Mouse (Mus musculus) kidney, embryonic 15.5 days (tissue): ENCODE results near the gene Pdzd2. TPM values are rescaled to one million over a fixed set of nuclear protein-coding genes. Genes with fewer than 3 reads are reported as not detected.
A peak's percentile ranks its signal among the peaks of the same experiment; 100 is the strongest.

Experiments used
- ATAC-seq: fragments of 200-750 bp; cut with Nextera tagmentation; replicated peaks from 2 replicates; pipeline ENCODE4 v1.8.0; 2017; ENCODE audit warnings: moderate TSS enrichment; ENCODE audit not compliant: low FRiP score
- H3K27ac ChIP-seq: fragments of 300-500 bp; sonication (generic); 2 replicates; pipeline ENCODE4 v1.5.1; 2015; ENCODE audit warnings: mild to moderate bottlenecking, inconsistent platforms
- H3K27me3 ChIP-seq: fragments of 300-500 bp; sonication (generic); 2 replicates; pipeline ENCODE4 v1.6.1; 2015; ENCODE audit warnings: inconsistent platforms
- H3K36me3 ChIP-seq: fragments of 300-500 bp; sonication (generic); 2 replicates; pipeline ENCODE4 v1.6.1; 2015; ENCODE audit warnings: inconsistent platforms
- H3K4me1 ChIP-seq: fragments of 300-500 bp; sonication (generic); 2 replicates; pipeline ENCODE4 v1.6.1; 2015; ENCODE audit warnings: inconsistent platforms
- H3K4me2 ChIP-seq: fragments of 300-500 bp; sonication (generic); 2 replicates; pipeline ENCODE4 v1.6.1; 2015; ENCODE audit warnings: moderate library complexity, mild to moderate bottlenecking, inconsistent platforms
- H3K4me3 ChIP-seq: fragments of 300-500 bp; sonication (generic); replicated peaks from 2 replicates; pipeline ENCODE4 v1.5.1; 2015; ENCODE audit warnings: mild to moderate bottlenecking, inconsistent platforms
- H3K9ac ChIP-seq: fragments of 300-500 bp; sonication (generic); 2 replicates; pipeline ENCODE4 v1.6.1; 2015; ENCODE audit warnings: mild to moderate bottlenecking, inconsistent platforms
- H3K9me3 ChIP-seq: fragments of 300-500 bp; sonication (generic); replicated peaks from 2 replicates; pipeline ENCODE4 v1.6.1; 2016; ENCODE audit warnings: inconsistent platforms
- WGBS: fragments of 180-500 bp; shearing (Covaris S2); methylation state at CpG from one replicate; pipeline ENCODE4 v1.1.7; 2015; ENCODE audit warnings: mixed read lengths; 5-methylcytosine and 5-hydroxymethylcytosine counted together
- polyA plus RNA-seq: library from polyadenylated mRNA; unstranded; fragments of >200 nt; fragmentation: Nextera tagmentation; extraction: Ambion mirVana; gene quantifications from 2 replicates; pipeline ENCODE4 v1.2.1, GENCODE M21; 2015

Pdzd2 gene
- polyA plus RNA-seq, 1 experiment from 2014 or later = 41.3 TPM

DNA sequence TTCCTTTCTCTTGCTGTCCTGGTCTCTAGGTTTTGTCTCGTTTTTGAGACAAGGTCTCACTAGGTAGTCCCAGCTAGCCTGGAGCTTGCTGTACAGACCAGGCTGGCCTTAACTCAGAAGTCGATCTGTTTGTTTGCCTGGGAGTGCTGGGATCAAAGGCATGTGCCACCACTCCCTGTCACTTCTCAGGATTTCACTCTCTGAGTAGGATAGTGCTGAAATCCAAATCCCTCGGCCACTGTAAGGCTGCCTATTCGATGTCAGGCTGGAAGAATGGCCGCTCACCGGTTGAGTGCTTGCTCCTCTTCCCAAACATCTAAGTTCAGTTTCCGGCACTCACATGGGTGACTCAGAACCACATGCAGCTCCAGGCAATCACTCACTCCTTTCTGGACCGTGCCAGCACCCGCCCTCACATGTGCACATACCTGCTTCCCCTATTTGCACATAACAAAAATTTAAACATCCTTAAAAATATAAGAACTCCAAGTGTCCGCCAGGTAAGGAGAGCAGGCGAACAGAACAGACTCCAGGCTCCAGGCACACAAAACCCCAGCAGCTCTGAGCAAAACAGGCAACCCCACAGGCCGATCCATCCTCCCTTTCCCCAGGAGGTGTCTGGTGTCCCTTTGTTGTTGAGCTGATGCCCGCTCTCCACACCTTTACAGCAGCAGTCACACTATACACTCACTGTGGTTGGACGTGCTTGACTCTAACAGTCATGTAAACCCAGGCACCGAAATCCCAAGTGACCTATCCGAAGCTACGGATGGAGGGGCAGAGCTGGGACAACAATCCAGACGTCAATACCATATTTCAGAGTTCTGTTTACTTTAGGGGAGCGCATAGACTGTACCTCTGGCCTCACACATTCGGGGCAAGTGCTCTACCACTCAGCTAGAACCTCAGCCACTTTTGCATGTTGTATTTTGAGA lies 124.5 kb downstream of the Pdzd2 start:
- Histone ChIP-seq H3K27ac (no peak overlapping the region), H3K27me3 (no peaks in the 10 kb centered on the region), H3K4me3 (no peak overlapping the region), H3K4me2 (no peak overlapping the region), H3K36me3 (no peaks in the 10 kb centered on the region), H3K9me3 (no peaks in the 10 kb centered on the region), H3K4me1 (peaks cover 29% of the 10 kb centered on the region), H3K9ac (no peak overlapping the region)
- WGBS = 48% methylated on average over 20 of the region's 20 CpGs
- ATAC-seq = peak; percentile 52

DNA sequence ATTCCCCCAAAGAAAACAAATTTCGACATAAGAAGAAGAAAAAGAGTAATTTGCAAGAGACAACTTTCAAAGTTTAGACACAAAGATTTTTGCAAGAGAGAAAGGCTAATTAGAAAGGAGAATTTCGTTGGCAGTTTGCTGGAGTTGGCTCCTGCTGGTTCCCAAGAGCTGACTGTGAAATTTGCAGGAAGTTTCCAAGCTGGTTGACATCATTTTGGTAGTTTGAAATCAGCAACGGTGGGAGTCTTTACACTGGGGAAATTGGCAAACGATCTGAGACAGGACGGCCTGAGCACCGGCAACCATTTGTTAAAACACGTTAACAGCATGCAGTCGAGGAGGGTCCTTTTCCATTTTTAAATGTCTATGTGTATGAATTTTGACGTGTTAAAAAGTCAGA lies 125.7 kb downstream of the Pdzd2 start:
- 56% methylated on average over 9 of the region's 9 CpGs for WGBS
- H3K36me3 ChIP-seq = no peaks in the 10 kb centered on the region
- H3K9ac ChIP-seq = no peak overlapping the region
- H3K4me3 ChIP-seq = no peak overlapping the region
- no peak for ATAC-seq
- no peak overlapping the region for H3K4me2 ChIP-seq
- peaks cover 23% of the 10 kb centered on the region for H3K4me1 ChIP-seq
- H3K27ac ChIP-seq = no peak overlapping the region
- H3K27me3 ChIP-seq = no peaks in the 10 kb centered on the region
- no peaks in the 10 kb centered on the region for H3K9me3 ChIP-seq

GRCm38 (mm10) chr15:12612944-12613675 lies 126.6 kb downstream of the Pdzd2 start:
- Histone ChIP-seq H3K9me3 (no peaks in the 10 kb centered on the region), H3K27ac (no peak overlapping the region), H3K9ac (no peak overlapping the region), H3K27me3 (no peaks in the 10 kb centered on the region), H3K4me2 (no peak overlapping the region), H3K4me3 (no peak overlapping the region), H3K36me3 (no peaks in the 10 kb centered on the region), H3K4me1 (peaks cover 19% of the 10 kb centered on the region; the same call in 1 of the 2 replicates)
- 66% methylated on average over 7 of the region's 7 CpGs for WGBS
- ATAC-seq = no peak

DNA sequence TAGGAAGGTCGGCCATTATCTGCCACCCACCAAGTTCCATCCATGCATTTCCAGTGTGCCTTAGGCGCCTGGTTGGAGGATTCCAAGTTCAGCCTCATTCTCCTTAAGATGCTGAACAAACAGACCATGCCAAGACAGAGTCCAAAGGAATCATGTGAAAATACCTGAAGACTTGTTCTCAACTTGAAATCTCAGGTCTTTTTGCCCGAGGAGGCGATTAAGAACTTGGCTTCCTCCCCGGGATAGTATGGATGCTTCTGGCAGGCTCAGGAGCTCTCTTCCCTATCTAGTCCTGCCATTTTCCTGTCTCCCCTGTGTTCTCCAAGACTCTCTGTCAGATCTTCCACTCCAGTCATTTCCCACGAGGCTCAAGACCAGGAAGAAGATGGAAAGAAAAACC lies 131.6 kb downstream of the Pdzd2 start:
- WGBS = 90% methylated on average over 6 of the region's 6 CpGs
- ATAC-seq = no peak
- Histone ChIP-seq H3K36me3 (no peaks in the 10 kb centered on the region), H3K27ac (no peak overlapping the region), H3K9ac (no peak overlapping the region), H3K4me1 (peaks cover 8% of the 10 kb centered on the region), H3K4me3 (no peak overlapping the region), H3K4me2 (no peak overlapping the region), H3K9me3 (no peaks in the 10 kb centered on the region), H3K27me3 (no peaks in the 10 kb centered on the region)

GRCm38 (mm10) chr15:12606306-12606705 lies 133.4 kb downstream of the Pdzd2 start:
- Histone ChIP-seq H3K9me3 (no peaks in the 10 kb centered on the region), H3K4me2 (no peak overlapping the region), H3K36me3 (no peaks in the 10 kb centered on the region), H3K27ac (peak overlapping the region; percentile 93), H3K4me3 (no peak overlapping the region), H3K4me1 (peaks cover 8% of the 10 kb centered on the region), H3K27me3 (no peaks in the 10 kb centered on the region), H3K9ac (no peak overlapping the region)
- ATAC-seq = no peak
- 75% methylated on average over 9 of the region's 9 CpGs for WGBS

DNA sequence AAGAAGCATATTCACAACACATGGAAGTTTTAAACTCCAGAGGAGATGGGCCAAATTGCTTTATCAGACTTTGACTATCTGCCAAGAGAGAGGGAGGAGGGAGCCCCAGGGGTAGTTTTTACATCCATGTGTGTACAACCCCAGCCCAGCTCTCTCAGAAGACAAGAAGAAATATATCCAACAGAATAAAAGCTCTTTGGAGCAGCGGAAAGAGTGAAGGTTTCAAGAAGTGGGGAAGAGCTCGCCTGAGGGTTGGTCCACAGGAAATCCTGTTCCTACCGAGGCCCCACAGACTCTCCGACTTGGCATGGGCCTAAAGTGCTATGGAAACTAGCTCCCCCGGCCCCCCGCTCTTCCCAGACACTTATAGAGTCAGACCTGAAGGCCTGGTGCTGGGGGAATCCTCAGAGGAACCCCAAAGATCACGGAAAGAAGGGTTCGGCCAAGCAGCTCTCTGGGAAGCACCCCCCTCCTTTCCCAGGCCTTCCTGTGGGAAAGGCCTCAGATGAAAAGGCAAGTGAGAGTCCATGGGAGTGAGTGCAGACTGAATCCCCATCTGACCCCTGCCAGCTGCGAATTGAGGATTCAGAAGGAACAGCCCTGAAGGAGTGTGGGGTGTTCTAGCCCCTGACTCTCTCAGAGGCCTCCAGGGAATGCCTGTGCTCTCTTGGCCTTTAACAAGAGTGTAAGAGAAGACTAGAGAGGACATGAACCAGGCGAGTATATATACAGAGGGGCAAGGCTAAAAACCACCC lies 134.3 kb downstream of the Pdzd2 start:
- WGBS = 50% methylated on average over 10 of the region's 10 CpGs
- peak; percentile 75 for ATAC-seq

GRCm38 (mm10) chr15:12603674-12604073 lies 136.1 kb downstream of the Pdzd2 start:
- peaks cover 8% of the 10 kb centered on the region for H3K4me1 ChIP-seq
- no peak overlapping the region for H3K27ac ChIP-seq
- ATAC-seq = no peak
- H3K9me3 ChIP-seq = no peaks in the 10 kb centered on the region
- no peaks in the 10 kb centered on the region for H3K36me3 ChIP-seq
- H3K27me3 ChIP-seq = no peaks in the 10 kb centered on the region
- H3K4me3 ChIP-seq = no peak overlapping the region
- no peak overlapping the region for H3K4me2 ChIP-seq
- 97% methylated on average over 4 of the region's 4 CpGs for WGBS
- H3K9ac ChIP-seq = no peak overlapping the region

More for the DNA sequence above, 134.3 kb downstream of the Pdzd2 start:
- Histone ChIP-seq H3K9ac (no peak overlapping the region), H3K4me2 (no peak overlapping the region), H3K27ac (peak overlapping the region; percentile 93), H3K4me3 (no peak overlapping the region), H3K36me3 (no peaks in the 10 kb centered on the region), H3K27me3 (no peaks in the 10 kb centered on the region), H3K9me3 (no peaks in the 10 kb centered on the region), H3K4me1 (peaks cover 8% of the 10 kb centered on the region)

DNA sequence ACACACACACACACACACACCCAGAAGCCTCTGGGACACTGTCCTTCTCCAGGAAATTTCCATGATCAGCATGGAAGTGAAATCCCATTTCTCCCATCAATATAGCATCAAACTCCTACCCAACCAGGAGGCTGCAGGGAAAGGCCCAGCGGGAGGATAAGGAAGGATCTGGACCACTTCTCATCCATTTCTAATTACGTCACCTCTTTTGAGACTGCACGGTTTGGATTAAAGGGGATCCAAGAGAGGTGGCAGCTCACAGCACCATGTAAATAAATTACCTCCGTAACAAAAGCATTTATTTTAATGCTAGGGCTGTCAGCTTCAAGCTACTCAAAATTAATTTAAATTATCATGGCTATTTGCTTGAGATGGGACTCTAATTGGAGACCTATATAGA lies 146.6 kb downstream of the Pdzd2 start:
- WGBS = 57% methylated on average over 4 of the region's 4 CpGs
- ATAC-seq = no peak

GRCm38 (mm10) chr15:12592628-12593027 lies 147.1 kb downstream of the Pdzd2 start:
- WGBS = 16% methylated on average over 3 of the region's 3 CpGs
- Histone ChIP-seq H3K4me1 (no peaks in the 10 kb centered on the region), H3K4me2 (no peak overlapping the region), H3K9ac (no peak overlapping the region), H3K36me3 (no peaks in the 10 kb centered on the region), H3K4me3 (no peak overlapping the region), H3K9me3 (no peaks in the 10 kb centered on the region), H3K27me3 (no peaks in the 10 kb centered on the region), H3K27ac (no peak overlapping the region)
- ATAC-seq = no peak

More for the DNA sequence above, 146.6 kb downstream of the Pdzd2 start:
- Histone ChIP-seq H3K27ac (no peak overlapping the region), H3K4me1 (no peaks in the 10 kb centered on the region), H3K36me3 (no peaks in the 10 kb centered on the region), H3K9me3 (no peaks in the 10 kb centered on the region), H3K9ac (no peak overlapping the region), H3K4me3 (no peak overlapping the region), H3K27me3 (no peaks in the 10 kb centered on the region), H3K4me2 (no peak overlapping the region)

DNA sequence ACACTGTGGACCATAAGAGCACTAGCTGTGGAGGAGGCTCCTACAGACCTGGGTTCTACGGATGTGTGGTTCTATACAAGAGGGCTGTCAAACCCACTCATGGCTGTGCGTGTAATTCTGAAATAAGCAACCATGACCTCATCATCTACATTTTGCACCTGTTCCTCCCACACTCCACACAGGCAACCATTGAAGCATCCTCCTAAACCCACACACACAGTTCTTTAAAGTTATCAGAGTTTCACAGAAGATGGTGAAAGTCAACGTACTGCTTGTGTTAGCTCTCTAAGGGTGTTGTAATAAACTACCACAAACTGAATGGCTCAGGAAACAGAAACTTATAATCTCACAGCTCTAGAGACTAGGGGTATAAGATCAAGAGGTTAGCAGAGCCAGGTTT lies 151.1 kb downstream of the Pdzd2 start:
- WGBS = 82% methylated on average over 3 of the region's 3 CpGs

DNA sequence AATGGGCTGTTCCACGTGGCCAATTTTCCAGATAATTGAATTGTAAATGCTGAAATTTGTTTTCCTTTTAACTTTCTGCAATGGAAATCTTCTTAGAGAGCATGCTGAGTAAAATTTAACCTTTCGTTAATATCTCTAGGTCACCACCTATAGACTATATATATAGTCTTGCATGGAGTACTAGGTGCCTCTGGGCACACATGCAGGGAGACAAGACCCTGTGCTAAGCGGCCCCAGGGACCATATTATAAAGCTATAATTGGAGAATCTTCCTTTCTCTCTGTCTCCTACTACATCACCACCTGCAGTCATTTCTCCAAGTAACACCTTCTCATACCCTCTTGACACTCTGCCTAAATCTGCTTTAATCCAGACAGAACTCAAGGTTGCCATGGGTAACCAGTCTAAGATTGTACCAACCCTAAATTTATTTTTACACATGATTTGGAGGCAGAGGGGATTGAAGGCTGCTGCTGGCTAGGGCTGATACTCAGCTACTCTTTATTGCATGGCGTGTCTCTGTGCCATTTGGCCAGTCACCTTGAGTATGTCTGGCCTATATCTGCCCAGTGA lies 152.8 kb downstream of the Pdzd2 start:
- ATAC-seq = no peak
- H3K4me2 ChIP-seq = no peak overlapping the region
- WGBS = 77% methylated on average over 4 of the region's 4 CpGs

More for the DNA sequence above, 151.1 kb downstream of the Pdzd2 start:
- no peak overlapping the region for H3K27ac ChIP-seq
- 0 out of 2 replicates have a peak, but pooled peaks cover 2% of the 10 kb centered on the region for H3K4me1 ChIP-seq
- ATAC-seq = no peak
- no peak overlapping the region for H3K4me2 ChIP-seq
- no peaks in the 10 kb centered on the region for H3K27me3 ChIP-seq
- no peak overlapping the region for H3K9ac ChIP-seq
- no peaks in the 10 kb centered on the region for H3K36me3 ChIP-seq
- H3K4me3 ChIP-seq = no peak overlapping the region
- no peaks in the 10 kb centered on the region for H3K9me3 ChIP-seq

More for the DNA sequence above, 152.8 kb downstream of the Pdzd2 start:
- Histone ChIP-seq H3K9ac (no peak overlapping the region), H3K4me1 (0 out of 2 replicates have a peak, but pooled peaks cover 2% of the 10 kb centered on the region), H3K27me3 (no peaks in the 10 kb centered on the region), H3K9me3 (no peaks in the 10 kb centered on the region), H3K27ac (no peak overlapping the region), H3K4me3 (no peak overlapping the region), H3K36me3 (no peaks in the 10 kb centered on the region)
